17 mouse cellular contexts compared by ENCODE assay signal in the genomic region with DNA sequence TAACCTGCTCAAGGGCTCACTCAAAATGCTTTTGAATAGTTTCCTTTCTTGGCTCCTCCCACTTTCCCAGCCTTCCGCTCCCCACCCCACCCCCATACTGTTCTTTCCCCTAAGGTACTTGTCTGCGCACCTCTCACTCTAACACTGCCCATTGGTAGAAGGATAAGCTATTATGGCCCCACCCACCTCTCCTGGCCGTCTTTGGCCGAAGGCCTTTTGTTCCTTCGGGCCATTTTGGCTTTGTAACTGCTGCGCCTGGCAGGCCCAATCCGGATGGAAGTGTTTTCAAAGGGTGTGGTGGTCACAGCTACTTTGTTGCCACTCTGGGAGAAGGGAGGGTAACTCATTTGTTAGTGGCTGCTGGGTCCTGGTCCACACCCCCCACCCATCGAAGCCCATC. TPM values are rescaled to one million over a fixed set of nuclear protein-coding genes. Genes with fewer than 3 reads are reported as not detected.
"Had no signal": no experiment of that assay in that cellular context is flagged by ENCODE, and none has a peak within 500 bp of the region (broad histone marks: within the 10 kb centered on the region; RNA-seq: fewer than 3 reads in every experiment).

No protein-coding gene starts in this region.

- H3K9me3 ChIP-seq: intestine, embryonic 15.5 days had no signal

- H3K36me3 ChIP-seq: intestine, embryonic 15.5 days had no signal

- H3K4me3 ChIP-seq: intestine, embryonic 15.5 days; layer of hippocampus, adult 2 months; limb, embryonic 13.5 days; midbrain, embryonic 12.5 days had no signal

- ATAC-seq: intestine, embryonic 15.5 days; midbrain, embryonic 16.5 days had no signal

- DNase-seq: kidney, adult 18-20 months; kidney, postnatal 10 days; kidney, postnatal 4 days; left cerebral cortex, postnatal 4 days; lung, embryonic 14.5 days; spleen, adult 18-20 months had no signal

RNA-seq across cellular contexts. Expression of a gene that starts 13.5 kb away (rescaled TPM):
- total RNA-seq: layer of hippocampus, adult 2 months; layer of hippocampus, postnatal 10 days; left cerebral cortex, postnatal 10 days had no signal

RNA-seq across cellular contexts. Expression of a gene that starts 31.5 kb away (rescaled TPM):
- total RNA-seq: liver, adult 2 months; megakaryocyte-erythroid progenitor cell, adult 5-6 weeks had no signal
- polyA plus RNA-seq: kidney, embryonic 14.5 days; liver, adult 2 months; liver, embryonic 14.5 days; lung, embryonic 14.5 days had no signal
